25 mouse cellular contexts compared by ENCODE assay signal in the genomic region with DNA sequence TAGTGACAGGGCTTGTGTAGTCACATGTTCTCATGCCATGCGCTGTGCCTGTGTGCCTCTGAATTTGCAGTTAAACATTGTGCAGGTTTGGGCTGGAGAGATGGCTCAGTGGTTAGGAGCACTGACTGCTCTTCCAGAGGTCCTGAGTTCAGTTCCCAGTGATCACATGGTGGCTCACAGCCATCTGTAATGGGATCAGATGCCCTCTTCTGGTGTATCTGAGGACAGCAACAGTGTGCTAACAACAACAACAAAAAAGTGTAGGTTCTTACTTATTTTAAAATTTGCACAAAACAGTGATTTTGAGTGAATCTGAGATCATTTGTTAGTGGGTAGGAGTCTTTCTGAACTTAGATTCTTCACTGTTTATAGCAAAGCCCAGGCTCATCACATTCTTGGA. TPM values are rescaled to one million over a fixed set of nuclear protein-coding genes. Genes with fewer than 3 reads are reported as not detected.
DNase-seq lines count a peak whose midpoint lies in the region; ATAC-seq and TF ChIP-seq lines count a peak whose summit lies in the region.
"Had no signal": no experiment of that assay in that cellular context is flagged by ENCODE, and none has a peak within 500 bp of the region (broad histone marks: within the 10 kb centered on the region; RNA-seq: fewer than 3 reads in every experiment).

No protein-coding gene starts in this region.

- no peak overlapping the region for H3K27ac ChIP-seq in hindbrain, postnatal 0 days
- no peak overlapping the region for H3K27ac ChIP-seq in hindbrain, embryonic 10.5 days
- no peak overlapping the region for H3K27ac ChIP-seq in liver, embryonic 14.5 days
- H3K27ac ChIP-seq: embryonic facial prominence, embryonic 10.5 days; hindbrain, embryonic 13.5 days; limb, embryonic 10.5 days; liver, embryonic 15.5 days; midbrain, embryonic 15.5 days; stomach, embryonic 15.5 days had no signal

- no peak for ATAC-seq in hindbrain, postnatal 0 days
- no peak for ATAC-seq in liver, embryonic 14.5 days (ENCODE audit: insufficient read depth)
- ATAC-seq: midbrain, embryonic 15.5 days had no signal

- DNase-seq in hindbrain, postnatal 0 days (ENCODE audit: low spot score), result no peak
- no peak for DNase-seq in hindbrain, embryonic 10.5 days (ENCODE audit: low spot score)
- DNase-seq in liver, embryonic 14.5 days (ENCODE audit: low read depth in 3 of 3, low spot score in 3 of 3), result no peak
- DNase-seq in liver, result no peak
- DNase-seq in ZHBTc4 (ENCODE audit: low read depth, low spot score), result peak; percentile 30
- no peak for DNase-seq in gastrocnemius, adult 8-10 months (ENCODE audit: low spot score in 2 of 2)
- DNase-seq: adrenal gland, adult 8-10 months; cerebellum, adult 9-10 months; gastrocnemius, postnatal 25 days; heart, postnatal 10 days; retina, postnatal 1 day; thymus, adult 2 months had no signal

- peak; percentile 31 for TF ChIP-seq CTCF in hindbrain, postnatal 0 days (IDR thresholded peaks at IDR 0.05; ENCODE audit: low read depth)
- TF ChIP-seq CTCF in liver, embryonic 14.5 days (IDR thresholded peaks at IDR 0.05; ENCODE audit: low read depth), result peak; percentile 53
- no peak for TF ChIP-seq CTCF in C2C12 (IDR thresholded peaks at IDR 0.05; ENCODE audit: control insufficient read depth, insufficient read depth, insufficient read length)

- H3K79me2 ChIP-seq in C2C12 (ENCODE audit: control insufficient read depth, insufficient read depth), result no peaks in the 10 kb centered on the region

- H3K9me3 ChIP-seq in hindbrain, postnatal 0 days (ENCODE audit: low read length), result no peaks in the 10 kb centered on the region
- no peaks in the 10 kb centered on the region for H3K9me3 ChIP-seq in hindbrain, embryonic 10.5 days
- no peaks in the 10 kb centered on the region for H3K9me3 ChIP-seq in liver, embryonic 14.5 days (ENCODE audit: control insufficient read depth, low read length)
- H3K9me3 ChIP-seq: embryonic facial prominence, embryonic 10.5 days; hindbrain, embryonic 13.5 days; limb, embryonic 10.5 days; liver, embryonic 15.5 days; midbrain, embryonic 15.5 days; stomach, embryonic 15.5 days had no signal

- WGBS in hindbrain, postnatal 0 days, result 94% methylated on average over 1 of the region's 1 CpGs
- WGBS in hindbrain, embryonic 10.5 days, result 93% methylated on average over 1 of the region's 1 CpGs
- WGBS in liver, embryonic 14.5 days (ENCODE audit: insufficient replicate concordance), result 97% methylated on average over 1 of the region's 1 CpGs

- no peak overlapping the region for H3K4me2 ChIP-seq in hindbrain, postnatal 0 days (ENCODE audit: low read depth, low read length)
- H3K4me2 ChIP-seq in liver, embryonic 14.5 days (ENCODE audit: low read depth), result no peak overlapping the region
- H3K4me2 ChIP-seq: hindbrain, embryonic 13.5 days; liver, embryonic 15.5 days; midbrain, embryonic 15.5 days; stomach, embryonic 15.5 days had no signal

- no peak overlapping the region for H3K4me3 ChIP-seq in hindbrain, postnatal 0 days (ENCODE audit: low read length)
- H3K4me3 ChIP-seq in hindbrain, embryonic 10.5 days, result no peak overlapping the region
- H3K4me3 ChIP-seq in liver, embryonic 14.5 days (ENCODE audit: insufficient read depth in 1 of 2, low read depth in 2 of 2, low read length in 2 of 2), result no peak overlapping the region
- H3K4me3 ChIP-seq in C2C12 (ENCODE audit: insufficient read depth, poor library complexity, severe bottlenecking), result no peak overlapping the region
- H3K4me3 ChIP-seq: embryonic facial prominence, embryonic 10.5 days; hindbrain, embryonic 13.5 days; limb, embryonic 10.5 days; liver, embryonic 15.5 days; midbrain, embryonic 15.5 days; stomach, embryonic 15.5 days had no signal

- H3ac ChIP-seq in C2C12 (ENCODE audit: control insufficient read depth, insufficient read length, low read depth), result no peak overlapping the region

- H3K9ac ChIP-seq in hindbrain, postnatal 0 days (replicated peaks; ENCODE audit: low read length), result no peak overlapping the region
- H3K9ac ChIP-seq in liver, embryonic 14.5 days (replicated peaks), result no peak overlapping the region
- H3K9ac ChIP-seq: hindbrain, embryonic 13.5 days; liver, embryonic 15.5 days; midbrain, embryonic 15.5 days; stomach, embryonic 15.5 days had no signal

- no peak for TF ChIP-seq EP300 in liver, embryonic 14.5 days (IDR thresholded peaks at IDR 0.05; ENCODE audit: low read depth)

- H3K4me1 ChIP-seq in hindbrain, postnatal 0 days (ENCODE audit: insufficient read depth, low read length), result no peaks in the 10 kb centered on the region
- no peaks in the 10 kb centered on the region for H3K4me1 ChIP-seq in hindbrain, embryonic 10.5 days (replicated peaks)
- H3K4me1 ChIP-seq in liver, embryonic 14.5 days (replicated peaks; ENCODE audit: control insufficient read depth in 2 of 2, insufficient read depth in 2 of 2, low read length in 1 of 2), result no peaks in the 10 kb centered on the region
- H3K4me1 ChIP-seq: embryonic facial prominence, embryonic 10.5 days; hindbrain, embryonic 13.5 days; limb, embryonic 10.5 days; liver, embryonic 15.5 days; midbrain, embryonic 15.5 days; stomach, embryonic 15.5 days had no signal

- H3K79me3 ChIP-seq in C2C12 (ENCODE audit: low read depth), result no peaks in the 10 kb centered on the region

- H3K27me3 ChIP-seq in hindbrain, postnatal 0 days (ENCODE audit: insufficient read depth, low read length), result no peaks in the 10 kb centered on the region
- H3K27me3 ChIP-seq in hindbrain, embryonic 10.5 days (ENCODE audit: insufficient read depth, poor library complexity, severe bottlenecking), result no peaks in the 10 kb centered on the region
- no peaks in the 10 kb centered on the region for H3K27me3 ChIP-seq in liver, embryonic 14.5 days (ENCODE audit: control insufficient read depth, insufficient read depth, low read length)
- H3K27me3 ChIP-seq in C2C12 (ENCODE audit: control insufficient read depth, insufficient read depth, insufficient read length), result no peaks in the 10 kb centered on the region
- H3K27me3 ChIP-seq: hindbrain, embryonic 13.5 days; liver, embryonic 15.5 days; midbrain, embryonic 15.5 days; stomach, embryonic 15.5 days had no signal

- peaks cover 69% of the 10 kb centered on the region for H3K36me3 ChIP-seq in hindbrain, postnatal 0 days (ENCODE audit: insufficient read depth, low read length)
- peaks cover 100% of the 10 kb centered on the region for H3K36me3 ChIP-seq in hindbrain, embryonic 10.5 days
- H3K36me3 ChIP-seq in liver, embryonic 14.5 days (replicated peaks; ENCODE audit: control insufficient read depth, insufficient read depth, low read depth), result peaks cover 70% of the 10 kb centered on the region
- peaks cover 66% of the 10 kb centered on the region for H3K36me3 ChIP-seq in C2C12 (ENCODE audit: control insufficient read depth, insufficient read depth)

TF ChIP-seq in C2C12, 6 proteins besides CTCF, POLR2A, EP300 and RAD21:
- peak; percentile 25 for TF ChIP-seq USF1 (IDR thresholded peaks at IDR 0.05; ENCODE audit: low read depth)
- no peak for TF ChIP-seq MAX (IDR thresholded peaks at IDR 0.05)
- TF ChIP-seq CEBPB (IDR thresholded peaks at IDR 0.05; ENCODE audit: low read depth), result no peak
- TF ChIP-seq FOSL1 (IDR thresholded peaks at IDR 0.05; ENCODE audit: insufficient read depth, low read length, poor library complexity, severe bottlenecking), result no peak
- TF ChIP-seq MYOD1 (IDR thresholded peaks at IDR 0.05; ENCODE audit: control insufficient read depth, insufficient read length, low read depth), result no peak
- TF ChIP-seq MYOG (IDR thresholded peaks at IDR 0.05; ENCODE audit: control insufficient read depth, extremely low read depth, insufficient read length), result no peak

RNA-seq across cellular contexts. Expression of a gene that starts 8.7 kb away (rescaled TPM):
- 23.1 and 23.8 TPM in 2 replicates for total RNA-seq in hindbrain, postnatal 0 days (2014; rRNA removed)
- polyA plus RNA-seq in hindbrain, postnatal 0 days (2015; fragmentation: Nextera tagmentation; extraction: Ambion mirVana), result 35.4 and 38.2 TPM in 2 replicates
- 33.7 and 39.0 TPM in 2 replicates for polyA plus RNA-seq in hindbrain, embryonic 10.5 days (2016; fragmentation: Nextera tagmentation; extraction: Ambion mirVana)
- polyA plus RNA-seq in liver, embryonic 14.5 days (2012; rRNA removed), result 162 and 175 TPM in 2 replicates
- polyA plus RNA-seq in liver, embryonic 14.5 days (2014; fragmentation: Nextera tagmentation; extraction: Ambion mirVana), result 184 and 195 TPM in 2 replicates
- polyA plus RNA-seq in C2C12 (2012; fragmentation: generic; extraction: Trizol), result 12.9 TPM
- total RNA-seq in gastrocnemius, adult 8-10 months (2022), result 10 to 100 TPM; 14.6 to 16.8 (median 15.4) TPM

RNA-seq across cellular contexts. Expression of a gene that starts 9.4 kb away (rescaled TPM):
- total RNA-seq in hindbrain, postnatal 0 days (2014; rRNA removed), result 38.1 and 40.6 TPM in 2 replicates
- polyA plus RNA-seq in hindbrain, postnatal 0 days (2015; fragmentation: Nextera tagmentation; extraction: Ambion mirVana), result 105 and 109 TPM in 2 replicates
- 135 and 167 TPM in 2 replicates for polyA plus RNA-seq in hindbrain, embryonic 10.5 days (2016; fragmentation: Nextera tagmentation; extraction: Ambion mirVana)
- 35.0 and 55.4 TPM in 2 replicates for polyA plus RNA-seq in liver, embryonic 14.5 days (2012; rRNA removed)
- polyA plus RNA-seq in liver, embryonic 14.5 days (2014; fragmentation: Nextera tagmentation; extraction: Ambion mirVana), result 78.5 and 87.7 TPM in 2 replicates
- 64.6 TPM for polyA plus RNA-seq in C2C12 (2012; fragmentation: generic; extraction: Trizol)
- 100 to 1,000 TPM in 1 of 4 experiments, 10 to 100 TPM in 3; 87.6 to 108 (median 91.9) TPM for total RNA-seq in gastrocnemius, adult 8-10 months (2022)

RNA-seq across cellular contexts. Expression of a gene that starts 38.7 kb away (rescaled TPM):
- 0.11 TPM in 1 of 2 replicates, not detected in the other for total RNA-seq in hindbrain, postnatal 0 days (2014; rRNA removed)
- polyA plus RNA-seq in hindbrain, postnatal 0 days (2015; fragmentation: Nextera tagmentation; extraction: Ambion mirVana), result 0.10 TPM in 1 of 2 replicates, not detected in the other
- 0.09 TPM in 1 of 2 replicates, not detected in the other for polyA plus RNA-seq in hindbrain, embryonic 10.5 days (2016; fragmentation: Nextera tagmentation; extraction: Ambion mirVana)
- polyA plus RNA-seq in liver, embryonic 14.5 days (2012; rRNA removed), result 0.04 and 0.08 TPM in 2 replicates
- polyA plus RNA-seq in liver, embryonic 14.5 days (2014; fragmentation: Nextera tagmentation; extraction: Ambion mirVana), result not detected in 2 replicates
- polyA plus RNA-seq in C2C12 (2012; fragmentation: generic; extraction: Trizol), result not detected
- total RNA-seq in gastrocnemius, adult 8-10 months (2022), result not detected
- total RNA-seq: adrenal gland, adult 8-10 months; common myeloid progenitor, adult 5-6 weeks; gastrocnemius, postnatal 25 days; heart, postnatal 10 days; megakaryocyte-erythroid progenitor cell, adult 5-6 weeks had no signal
- polyA plus RNA-seq: forebrain, embryonic 11.5 days; hindbrain, embryonic 13.5 days; intestine, embryonic 14.5 days; kidney, embryonic 16.5 days; liver, embryonic 15.5 days; stomach, embryonic 15.5 days; thymus, adult 2 months; urinary bladder, adult 2 months had no signal

RNA-seq across cellular contexts. Expression of a gene that starts 58.1 kb away (rescaled TPM):
- 3.1 and 3.6 TPM in 2 replicates for total RNA-seq in hindbrain, postnatal 0 days (2014; rRNA removed)
- polyA plus RNA-seq in hindbrain, postnatal 0 days (2015; fragmentation: Nextera tagmentation; extraction: Ambion mirVana), result 6.0 and 6.6 TPM in 2 replicates
- 1.4 and 3.0 TPM in 2 replicates for polyA plus RNA-seq in hindbrain, embryonic 10.5 days (2016; fragmentation: Nextera tagmentation; extraction: Ambion mirVana)
- polyA plus RNA-seq in liver, embryonic 14.5 days (2012; rRNA removed), result 0.04 and 0.05 TPM in 2 replicates
- 0.11 TPM in 1 of 2 replicates, not detected in the other for polyA plus RNA-seq in liver, embryonic 14.5 days (2014; fragmentation: Nextera tagmentation; extraction: Ambion mirVana)
- polyA plus RNA-seq in C2C12 (2012; fragmentation: generic; extraction: Trizol), result 0.47 TPM
- total RNA-seq in gastrocnemius, adult 8-10 months (2022), result not detected
- total RNA-seq: gastrocnemius, postnatal 25 days; heart, postnatal 10 days; megakaryocyte-erythroid progenitor cell, adult 5-6 weeks had no signal
- polyA plus RNA-seq: liver, embryonic 15.5 days had no signal
